ENCODE assay signal across 8 mouse cellular contexts in the genomic region with DNA sequence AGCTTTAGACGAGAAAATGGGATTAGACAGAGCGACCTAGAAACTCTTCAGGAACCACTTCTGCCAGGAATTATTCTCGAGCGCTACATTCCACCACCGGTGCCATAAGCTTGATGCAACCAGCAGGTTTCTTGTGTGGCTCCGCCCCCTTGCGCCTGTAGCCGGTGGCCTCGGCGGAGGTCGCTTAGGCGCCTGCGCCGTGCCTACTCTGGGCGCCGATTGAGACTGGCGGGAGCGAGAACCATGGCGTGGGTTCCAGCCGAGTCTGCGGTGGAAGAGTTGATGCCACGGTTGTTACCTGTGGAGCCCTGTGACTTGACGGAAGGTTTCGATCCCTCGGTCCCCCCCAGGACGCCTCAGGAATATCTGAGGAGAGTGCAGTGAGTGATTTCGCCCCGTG. TPM values are rescaled to one million over a fixed set of nuclear protein-coding genes. Genes with fewer than 3 reads are reported as not detected.
DNase-seq lines count a peak whose midpoint lies in the region; ATAC-seq lines count a peak whose summit lies in the region.

A gene (plus strand): TSS at position 160 of the 400 bp plus-strand sequence.

- peaks cover 11% of the 10 kb centered on the region for H3K36me3 ChIP-seq in intestine, embryonic 14.5 days (ENCODE audit: control insufficient read depth, insufficient read depth, low read length)

- H3K27me3 ChIP-seq in intestine, embryonic 14.5 days (replicated peaks; ENCODE audit: control insufficient read depth, insufficient read depth, low read length): no peaks in the 10 kb centered on the region

- WGBS in intestine, embryonic 14.5 days: under 1% methylated on average over 28 of the region's 28 CpGs

- peaks cover 26% of the 10 kb centered on the region for H3K4me1 ChIP-seq in intestine, embryonic 14.5 days (replicated peaks; ENCODE audit: control insufficient read depth, insufficient read depth, low read length)

- peak within 1 kb of the TSS; percentile 73 for H3K4me3 ChIP-seq in intestine, embryonic 14.5 days (ENCODE audit: low read depth, low read length)

- peak; percentile 70 for ATAC-seq in intestine, embryonic 14.5 days (replicated peaks; ENCODE audit: low FRiP score, low TSS enrichment, low read depth)

- peak within 1 kb of the TSS; percentile 87 for H3K27ac ChIP-seq in intestine, embryonic 14.5 days (ENCODE audit: low read depth)

- H3K4me2 ChIP-seq in intestine, embryonic 14.5 days (ENCODE audit: low read length): peak within 1 kb of the TSS; percentile 94

- intact Hi-C loops in gastrocnemius, postnatal 14 days (cut with DNase I; ENCODE audit: low total_unique reads): no loop called here
- intact Hi-C loops in left cerebral cortex, postnatal 14 days (cut with DNase I): loop anchor here (2.0 kb wide), 1 partner anchor 118 kb away; no protein-coding TSS in a partner anchor

- H3K9ac ChIP-seq in intestine, embryonic 14.5 days (ENCODE audit: low read length): peak within 1 kb of the TSS; percentile 72

- H3K9me3 ChIP-seq in intestine, embryonic 14.5 days (ENCODE audit: control insufficient read depth, low read length): no peaks in the 10 kb centered on the region

- DNase-seq in adipocyte (ENCODE audit: low spot score): peak; percentile 94
- DNase-seq in embryo, embryonic 10 days (ENCODE audit: low spot score): peak; percentile 95
- peak; percentile 93 for DNase-seq in gastrocnemius, postnatal 14 days
- peak; percentile 88 for DNase-seq in intestine, embryonic 14.5 days (ENCODE audit: low spot score)
- DNase-seq in left cerebral cortex, postnatal 14 days (ENCODE audit: low spot score in 2 of 2): peak; percentile 90 to 91
- peak; percentile 92 for DNase-seq in mesoderm, embryonic 11.5 days (ENCODE audit: low read depth, low spot score)
- DNase-seq in right cerebral cortex, postnatal 36 days (ENCODE audit: low spot score in 2 of 2): peak; percentile 85 to 89
- peak; percentile 88 for DNase-seq in yolk sac, embryonic 10.5 days (ENCODE audit: low spot score)

RNA-seq across cellular contexts. Expression of the gene that starts here (rescaled TPM):
- total RNA-seq in gastrocnemius, postnatal 14 days (2021): 1 to 10 TPM; 4.6 to 5.1 TPM
- 18.7 and 24.4 TPM in 2 replicates for polyA plus RNA-seq in intestine, embryonic 14.5 days (2014; fragmentation: Nextera tagmentation; extraction: Ambion mirVana)
- 1 to 10 TPM; 6.3 to 9.0 TPM for total RNA-seq in left cerebral cortex, postnatal 14 days (2021)

Comparison
In these comparisons a context has a peak if more than half of its experiments do, and no peak if none do; other contexts are left out.
1. Peak in every context shown above with its lines: DNase-seq, ATAC-seq, H3K4me3 ChIP-seq and H3K27ac ChIP-seq.